In genomic region chr2:23015335-23015734, GRCm38 (mm10) we compare ENCODE assay signal across 13 mouse cellular contexts. TPM values are rescaled to one million over a fixed set of nuclear protein-coding genes. Genes with fewer than 3 reads are reported as not detected.
A peak's percentile ranks its signal among the peaks of the same experiment; 100 is the strongest.
DNase-seq lines count a peak whose midpoint lies in the region; ATAC-seq and TF ChIP-seq lines count a peak whose summit lies in the region.
"Had no signal": no experiment of that assay in that cellular context is flagged by ENCODE, and none has a peak within 500 bp of the region (broad histone marks: within the 10 kb centered on the region; RNA-seq: fewer than 3 reads in every experiment).

No protein-coding gene starts in this region.

- no peaks in the 10 kb centered on the region for H3K9me3 ChIP-seq in hindbrain, embryonic 13.5 days
- no peaks in the 10 kb centered on the region for H3K9me3 ChIP-seq in hindbrain, embryonic 12.5 days (replicated peaks)
- H3K9me3 ChIP-seq: forebrain, embryonic 12.5 days had no signal

- 52% methylated on average over 18 of the region's 18 CpGs for WGBS in hindbrain, embryonic 13.5 days
- 48% methylated on average over 18 of the region's 18 CpGs for WGBS in hindbrain, embryonic 12.5 days
- 76% methylated on average over 18 of the region's 18 CpGs for WGBS in liver, adult 2 months

- no peak for TF ChIP-seq POLR2A in liver, adult 2 months (IDR thresholded peaks at IDR 0.05; ENCODE audit: extremely low read depth, insufficient read depth, low read length)
- no peak for TF ChIP-seq POLR2A in testis, adult 2 months (IDR thresholded peaks at IDR 0.05; ENCODE audit: control insufficient read depth, low read depth, low read length)

- H3K9ac ChIP-seq in hindbrain, embryonic 13.5 days, result no peak overlapping the region
- H3K9ac ChIP-seq in hindbrain, embryonic 12.5 days, result no peak overlapping the region
- H3K9ac ChIP-seq in liver, adult 2 months (ENCODE audit: low read depth, low read length), result no peak overlapping the region
- H3K9ac ChIP-seq: forebrain, embryonic 12.5 days had no signal

- peaks cover 18% of the 10 kb centered on the region for H3K79me2 ChIP-seq in liver, adult 2 months (ENCODE audit: control insufficient read depth, insufficient read depth, low read length)

- no peaks in the 10 kb centered on the region for H3K36me3 ChIP-seq in hindbrain, embryonic 13.5 days
- H3K36me3 ChIP-seq in hindbrain, embryonic 12.5 days, result no peaks in the 10 kb centered on the region
- H3K36me3 ChIP-seq in liver, adult 2 months (ENCODE audit: control insufficient read depth, insufficient read depth, low read length), result no peaks in the 10 kb centered on the region
- H3K36me3 ChIP-seq in testis, adult 2 months (ENCODE audit: control insufficient read depth, insufficient read depth, low read length), result no peaks in the 10 kb centered on the region
- H3K36me3 ChIP-seq: forebrain, embryonic 12.5 days had no signal

- 0 out of 2 replicates have a peak, but pooled peaks have one; percentile 52 for ATAC-seq in hindbrain, embryonic 13.5 days (ENCODE audit: low FRiP score)
- ATAC-seq in hindbrain, embryonic 12.5 days (ENCODE audit: low FRiP score), result no peak
- ATAC-seq: intestine, postnatal 0 days; Patski had no signal

- no peak overlapping the region for H3K4me2 ChIP-seq in hindbrain, embryonic 13.5 days
- H3K4me2 ChIP-seq in hindbrain, embryonic 12.5 days (replicated peaks), result no peak overlapping the region
- H3K4me2 ChIP-seq: forebrain, embryonic 12.5 days had no signal

- no peak overlapping the region for H3K27ac ChIP-seq in hindbrain, embryonic 13.5 days
- H3K27ac ChIP-seq in hindbrain, embryonic 12.5 days, result no peak overlapping the region
- peak overlapping the region; percentile 44; the same call in 1 of the 2 replicates for H3K27ac ChIP-seq in liver, adult 2 months (replicated peaks; ENCODE audit: insufficient read depth, low read depth, low read length)
- no peak overlapping the region for H3K27ac ChIP-seq in testis, adult 2 months (ENCODE audit: control insufficient read depth, insufficient read depth, low read depth, low read length)
- H3K27ac ChIP-seq: forebrain, embryonic 12.5 days had no signal

- H3K27me3 ChIP-seq in hindbrain, embryonic 13.5 days, result no peaks in the 10 kb centered on the region
- no peaks in the 10 kb centered on the region for H3K27me3 ChIP-seq in hindbrain, embryonic 12.5 days
- no peaks in the 10 kb centered on the region for H3K27me3 ChIP-seq in liver, adult 2 months (ENCODE audit: control insufficient read depth, insufficient read depth, low read length)
- H3K27me3 ChIP-seq in testis, adult 2 months (ENCODE audit: control insufficient read depth, insufficient read depth, low read length), result no peaks in the 10 kb centered on the region
- H3K27me3 ChIP-seq: forebrain, embryonic 12.5 days; Patski had no signal

- TF ChIP-seq CTCF in liver, adult 2 months (IDR thresholded peaks at IDR 0.05; ENCODE audit: low read depth, low read length), result no peak
- TF ChIP-seq CTCF in testis, adult 2 months (IDR thresholded peaks at IDR 0.05; ENCODE audit: control insufficient read depth, insufficient read depth, insufficient replicate concordance, low read depth, low read length), result no peak

- peaks cover 11% of the 10 kb centered on the region for H3K4me1 ChIP-seq in hindbrain, embryonic 13.5 days (replicated peaks)
- H3K4me1 ChIP-seq in hindbrain, embryonic 12.5 days, result 0 out of 2 replicates have a peak, but pooled peaks cover 4% of the 10 kb centered on the region
- H3K4me1 ChIP-seq in liver, adult 2 months (ENCODE audit: control insufficient read depth, insufficient read depth, low read length), result peaks cover 8% of the 10 kb centered on the region
- peaks cover 4% of the 10 kb centered on the region; the same call in 1 of the 2 replicates for H3K4me1 ChIP-seq in testis, adult 2 months (ENCODE audit: control insufficient read depth, insufficient read depth, low read length)
- H3K4me1 ChIP-seq: forebrain, embryonic 12.5 days had no signal

- no peak for DNase-seq in liver, adult 2 months (ENCODE audit: extremely low read depth, low read depth, low spot score)
- DNase-seq in liver, result no peak
- DNase-seq in testis, postnatal 14 days (ENCODE audit: low spot score), result no peak
- no peak for DNase-seq in cerebellum, adult 9-11 months
- DNase-seq: cerebellum, adult 9-10 months; lung, postnatal 4 days; thymus, postnatal 14 days had no signal

- no peak overlapping the region for H3K4me3 ChIP-seq in hindbrain, embryonic 13.5 days
- H3K4me3 ChIP-seq in hindbrain, embryonic 12.5 days, result no peak overlapping the region
- H3K4me3 ChIP-seq in liver, adult 2 months (ENCODE audit: insufficient read depth, low read depth, low read length), result no peak overlapping the region
- H3K4me3 ChIP-seq in testis, adult 2 months (ENCODE audit: control insufficient read depth, low read depth, low read length), result peak overlapping the region; percentile 60
- H3K4me3 ChIP-seq: forebrain, embryonic 12.5 days had no signal

RNA-seq across cellular contexts. Expression of gene Abi1, which starts 24.7 kb away (rescaled TPM):
- polyA plus RNA-seq in hindbrain, embryonic 13.5 days (2015; fragmentation: Nextera tagmentation; extraction: Ambion mirVana), result 51.8 and 52.9 TPM in 2 replicates
- 48.2 and 49.3 TPM in 2 replicates for polyA plus RNA-seq in hindbrain, embryonic 12.5 days (2016; fragmentation: Nextera tagmentation; extraction: Ambion mirVana)
- 35.6 and 36.0 TPM in 2 replicates for total RNA-seq in liver, adult 2 months (2014; rRNA removed)
- polyA plus RNA-seq in liver, adult 2 months (2012; rRNA removed), result 50.1 and 53.9 TPM in 2 replicates
- polyA plus RNA-seq in testis, adult 2 months (2012; rRNA removed), result 28.0 and 29.1 TPM in 2 replicates

RNA-seq across cellular contexts. Expression of gene Acbd5, which starts 52.6 kb away (rescaled TPM):
- polyA plus RNA-seq in hindbrain, embryonic 13.5 days (2015; fragmentation: Nextera tagmentation; extraction: Ambion mirVana), result 76.8 and 84.6 TPM in 2 replicates
- polyA plus RNA-seq in hindbrain, embryonic 12.5 days (2016; fragmentation: Nextera tagmentation; extraction: Ambion mirVana), result 67.9 and 73.0 TPM in 2 replicates
- total RNA-seq in liver, adult 2 months (2014; rRNA removed), result 168 and 189 TPM in 2 replicates
- polyA plus RNA-seq in liver, adult 2 months (2012; rRNA removed), result 23.2 and 24.2 TPM in 2 replicates
- polyA plus RNA-seq in testis, adult 2 months (2012; rRNA removed), result 7.8 and 10.6 TPM in 2 replicates
